Mouse (Mus musculus) embryo, embryonic 11.5 days (tissue): ENCODE data around the gene Ebp.

Experiments used
- DNase-seq: peaks from one replicate; pipeline ENCODE4 v3.0.0-alpha.2; 2012; ENCODE audit warnings: low read depth, low spot score

The Ebp gene

GRCm38 (mm10) chrX:8193419-8193723, at the start of gene Ebp:
Gene Ebp, minus strand, starts transcription at chrX:8193512.
- no peak for DNase-seq

GRCm38 (mm10) chrX:8238804-8239395, 45.6 kb upstream of the Ebp start:
- no peak for DNase-seq

- no peak for DNase-seq
Observed at GRCm38 (mm10) chrX:8236704-8237103, 43.4 kb upstream of the Ebp start.

DNA sequence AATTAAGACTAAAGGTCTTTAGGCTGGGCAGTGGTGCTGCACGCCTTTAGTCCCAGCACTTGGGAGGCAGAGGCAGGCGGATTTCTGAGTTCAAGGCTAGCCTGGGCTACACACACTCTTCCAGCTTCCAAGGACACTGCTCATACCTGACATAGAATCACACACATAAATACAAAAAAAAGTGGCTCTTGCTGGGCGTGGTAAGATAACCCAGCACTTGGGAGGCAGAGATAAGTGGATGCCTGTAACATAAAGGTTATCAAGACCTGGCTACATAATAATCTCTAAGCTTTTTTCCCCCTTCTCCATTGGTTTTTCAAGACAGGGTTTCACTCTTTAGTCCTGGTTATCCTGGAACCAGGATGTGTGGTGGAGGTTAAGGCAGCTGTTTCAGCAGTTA, 40.3 kb upstream of the Ebp start:
- DNase-seq, result no peak

GRCm38 (mm10) chrX:8230272-8230671, 37.0 kb upstream of the Ebp start:
- DNase-seq, result no peak

GRCm38 (mm10) chrX:8223473-8223872, 30.2 kb upstream of the Ebp start:
- no peak for DNase-seq

- DNase-seq, result no peak
Observed at GRCm38 (mm10) chrX:8222678-8223421, 29.5 kb upstream of the Ebp start.

GRCm38 (mm10) chrX:8222296-8222677, 29.0 kb upstream of the Ebp start:
- DNase-seq, result no peak

- no peak for DNase-seq
Observed at GRCm38 (mm10) chrX:8219651-8220050, 26.3 kb upstream of the Ebp start.

- no peak for DNase-seq
Observed at GRCm38 (mm10) chrX:8218114-8218513, 24.8 kb upstream of the Ebp start.

GRCm38 (mm10) chrX:8217383-8217782, 24.1 kb upstream of the Ebp start:
- no peak for DNase-seq

DNA sequence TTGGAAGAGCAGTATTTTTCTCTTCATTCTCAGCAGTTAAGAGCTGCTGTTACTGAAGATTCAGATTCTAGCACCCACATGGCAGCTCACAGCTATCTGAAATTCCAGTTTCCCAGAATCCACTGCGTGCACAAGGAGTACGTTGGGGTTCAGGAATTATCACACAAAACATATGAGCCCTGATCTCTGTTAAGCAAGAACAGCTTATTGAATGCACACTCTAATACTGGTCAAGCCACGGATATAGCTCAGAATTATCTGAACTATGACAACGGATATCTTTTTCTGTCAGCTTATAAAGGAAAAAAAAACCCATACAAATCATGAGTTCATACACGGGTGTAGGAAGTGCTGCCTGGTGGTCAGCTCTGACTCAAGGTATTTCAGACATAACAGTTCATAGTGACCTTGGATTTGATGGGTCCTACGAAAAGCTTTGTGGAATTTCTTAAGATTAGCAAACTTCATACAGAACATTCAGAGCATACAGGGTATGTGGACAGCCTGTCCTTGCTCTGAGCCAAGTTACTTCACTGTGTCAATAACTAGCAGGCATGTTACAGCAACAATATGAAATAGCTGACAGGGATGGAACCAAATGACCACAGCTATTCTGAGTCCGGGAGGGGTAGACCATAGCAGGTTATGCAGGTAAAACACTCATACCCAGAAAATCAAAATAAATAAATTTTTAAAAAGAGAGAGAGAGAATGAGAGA, 18.3 kb upstream of the Ebp start:
- no peak for DNase-seq

DNA sequence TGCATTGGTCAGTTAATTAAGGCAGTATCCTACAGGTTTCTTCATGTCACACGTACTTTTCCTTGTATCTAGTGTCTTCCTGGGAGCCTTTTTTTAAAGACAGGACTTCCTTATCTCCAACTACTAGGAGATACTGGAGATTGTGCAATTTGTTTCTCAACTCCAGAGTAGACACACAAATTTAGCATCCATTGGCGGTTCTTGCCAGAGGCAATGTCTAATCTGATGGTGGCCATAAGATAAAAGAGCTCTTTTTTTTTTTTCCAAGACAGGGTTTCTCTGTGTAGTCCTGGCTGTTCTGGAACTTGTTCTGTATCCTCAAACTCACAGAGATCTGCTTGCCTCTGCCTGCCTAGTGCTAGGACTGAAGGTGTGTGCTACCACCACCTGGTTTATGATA, 16.4 kb upstream of the Ebp start:
- DNase-seq, result no peak

DNA sequence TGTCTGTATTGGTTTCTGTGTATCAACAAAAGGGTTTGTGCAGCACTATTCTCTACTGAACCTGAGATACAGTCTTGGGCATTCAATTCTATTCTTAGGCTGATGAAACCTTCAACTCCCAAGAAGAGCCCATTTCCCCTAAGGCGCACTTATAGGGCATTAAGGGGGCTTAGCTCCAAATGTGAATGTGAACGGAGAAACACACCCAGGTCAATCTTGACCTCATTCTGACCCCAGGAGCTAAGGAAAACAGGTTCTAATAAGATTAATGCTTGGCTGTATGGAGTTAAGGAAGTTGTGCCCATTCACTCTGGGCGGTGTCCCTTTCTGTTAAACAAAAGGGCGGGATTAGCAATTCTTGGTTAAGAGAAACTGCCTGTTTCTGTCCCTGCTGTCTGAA, 13.9 kb upstream of the Ebp start:
- DNase-seq, result no peak

DNA sequence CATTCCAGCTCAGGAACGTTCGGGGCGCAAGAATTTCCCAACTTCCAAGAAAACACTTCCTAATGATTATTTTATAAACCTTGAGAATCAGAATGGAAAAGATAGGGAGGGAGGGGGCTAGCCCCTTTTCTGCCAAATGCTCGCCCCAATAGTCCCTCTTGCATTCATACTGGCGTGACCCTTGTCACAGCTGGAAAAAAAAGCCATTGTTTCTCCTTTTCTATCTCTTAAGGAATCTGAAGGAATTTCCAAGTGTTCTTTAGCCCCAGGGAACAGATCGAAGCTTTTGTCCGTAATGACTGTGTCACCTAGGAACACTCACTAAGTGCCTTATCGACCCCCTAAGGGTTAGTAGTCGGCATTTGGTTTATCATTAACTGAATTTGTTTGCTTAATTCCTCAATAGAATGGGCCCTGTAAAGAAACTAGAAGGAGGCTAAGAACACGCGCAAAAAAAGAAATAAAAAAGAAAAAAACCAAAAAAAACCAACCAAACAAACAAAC, 13.4 kb upstream of the Ebp start:
- no peak for DNase-seq

DNA sequence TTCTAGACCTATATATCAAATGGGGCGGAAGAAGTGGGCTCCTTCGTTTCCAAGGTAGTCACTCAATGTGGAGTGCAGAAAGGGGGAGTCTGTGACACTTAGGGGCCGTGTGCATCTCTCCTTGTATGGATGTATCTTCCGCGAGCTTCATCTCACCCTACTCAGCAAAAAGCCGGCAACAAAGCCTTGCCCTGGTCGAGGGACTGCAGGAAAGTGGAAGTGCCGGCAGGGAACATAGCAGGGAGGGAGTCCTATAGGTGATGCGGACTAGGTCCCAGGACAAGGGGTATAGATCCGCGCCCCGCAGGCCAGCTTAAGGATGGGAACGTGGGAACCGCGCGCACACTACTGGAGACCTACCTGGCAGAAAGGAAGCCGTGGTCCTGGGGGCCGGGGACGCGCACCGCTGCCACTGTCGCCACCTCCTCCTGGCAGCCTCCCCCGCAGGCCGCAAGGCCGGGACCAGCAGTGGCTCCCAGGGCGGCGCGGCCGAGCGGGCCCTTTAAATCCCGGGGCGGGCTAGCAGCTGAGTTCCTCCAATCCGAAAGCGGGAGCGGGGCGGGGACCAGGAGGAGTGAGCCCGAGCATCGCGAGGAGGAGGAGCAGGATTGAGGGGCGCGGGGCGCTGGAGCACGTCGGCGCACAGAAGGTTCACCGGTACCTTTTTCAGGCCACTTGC, 12.8 kb upstream of the Ebp start, which contains the start of gene Porcn:
Gene Porcn, minus strand, starts transcription at position 511 of the 679 bp plus-strand sequence.
- DNase-seq, result peak; percentile 61

GRCm38 (mm10) chrX:8205551-8205950, 12.2 kb upstream of the Ebp start:
- DNase-seq, result no peak

GRCm38 (mm10) chrX:8205088-8205487, 11.8 kb upstream of the Ebp start:
- DNase-seq, result no peak

DNA sequence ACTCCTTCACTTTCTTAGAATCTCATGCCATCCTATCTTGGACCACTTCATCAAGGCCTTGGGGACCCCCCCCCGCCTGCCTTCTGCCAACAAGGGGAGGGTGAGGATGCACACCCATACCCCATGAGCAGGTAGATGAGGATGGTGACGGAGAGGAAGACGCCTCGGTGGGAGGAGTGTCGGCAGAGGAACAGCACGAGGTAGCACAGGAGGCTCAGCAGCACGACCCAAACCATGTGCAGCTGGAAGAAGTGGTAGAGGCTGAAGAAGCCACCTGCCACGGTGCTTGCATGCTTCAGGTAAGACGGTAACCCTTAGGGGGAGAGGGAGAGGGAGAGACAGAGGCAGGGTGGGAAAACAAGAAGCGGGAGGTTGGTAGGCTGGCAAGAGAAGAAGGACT, 10.8 kb upstream of the Ebp start:
- no peak for DNase-seq

GRCm38 (mm10) chrX:8203105-8203504, 9.8 kb upstream of the Ebp start:
- DNase-seq, result no peak

DNA sequence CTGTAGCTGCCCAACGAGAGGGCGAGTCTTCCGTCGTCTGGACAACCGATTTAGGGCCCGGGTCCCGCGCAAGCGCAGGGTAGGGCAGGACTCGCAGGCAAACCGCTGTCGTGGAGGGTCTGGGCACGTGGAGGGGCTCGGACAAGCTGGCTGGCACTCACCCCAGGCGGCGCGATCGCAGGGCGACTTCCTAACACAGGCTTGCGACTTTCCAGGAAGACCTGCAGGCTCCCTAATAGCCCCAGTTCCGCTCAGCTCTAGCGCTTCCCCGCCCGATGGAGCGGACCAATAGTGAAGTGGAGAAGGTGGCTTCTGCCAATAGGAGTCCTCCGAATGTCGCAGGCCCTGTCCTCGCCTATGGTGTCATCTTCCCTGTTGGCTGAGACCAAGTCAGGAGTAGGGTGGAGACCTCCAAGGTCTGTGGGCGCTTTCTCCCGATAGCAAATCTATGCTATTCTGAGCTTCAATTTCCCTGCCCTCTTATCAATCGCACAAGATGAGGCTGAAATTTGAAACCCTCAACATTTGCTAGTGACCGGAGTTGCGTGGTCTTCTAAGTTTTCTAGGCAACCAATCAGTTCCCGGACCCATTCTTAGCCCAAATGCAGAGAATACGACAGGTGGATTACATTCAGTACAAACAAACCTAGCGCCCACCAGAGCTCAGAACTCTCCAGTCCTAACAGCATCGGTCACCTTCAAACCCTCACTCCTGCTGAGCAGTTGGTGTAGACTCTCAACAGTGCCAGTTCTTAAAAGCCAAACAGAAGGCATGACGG, 483 bp downstream of the Ebp start:
- peak; percentile 46 for DNase-seq
